Mouse (Mus musculus): Measurements from ENCODE around the gene Pbx4. TPM values are rescaled to one million over a fixed set of nuclear protein-coding genes. Genes with fewer than 3 reads are reported as not detected.

The Pbx4 gene
- polyA plus RNA-seq, 1 experiment from 2014 or later, result 5.6 TPM

- no peak for ATAC-seq (replicated peaks; ENCODE audit: low FRiP score)
- no peak overlapping the region for H3K9ac ChIP-seq (ENCODE audit: low read depth, low read length)
- no peak for DNase-seq (ENCODE audit: low spot score)
- peaks cover 6% of the 10 kb centered on the region for H3K4me1 ChIP-seq (replicated peaks; ENCODE audit: control insufficient read depth, insufficient read depth, low read length)
- WGBS, result 90% methylated on average over 10 of the region's 10 CpGs
- no peak overlapping the region for H3K27ac ChIP-seq (ENCODE audit: low read depth, low read length)
- H3K9me3 ChIP-seq (ENCODE audit: control insufficient read depth, low read length), result no peaks in the 10 kb centered on the region
- no peak overlapping the region for H3K4me3 ChIP-seq (ENCODE audit: low read depth, low read length)
- peaks cover 66% of the 10 kb centered on the region for H3K36me3 ChIP-seq (ENCODE audit: control insufficient read depth, insufficient read depth, low read length)
- no peak overlapping the region for H3K4me2 ChIP-seq
- no peaks in the 10 kb centered on the region for H3K27me3 ChIP-seq (replicated peaks; ENCODE audit: control insufficient read depth, insufficient read depth, low read length)
These were observed 27.2 kb upstream of the Pbx4 start for GRCm38 (mm10) chr8:69805086-69805485.

- no peak overlapping the region for H3K9ac ChIP-seq (ENCODE audit: low read depth, low read length)
These were observed 26.8 kb upstream of the Pbx4 start for GRCm38 (mm10) chr8:69805491-69805890.

GRCm38 (mm10) chr8:69807236-69807635, 25.1 kb upstream of the Pbx4 start:
- no peak overlapping the region for H3K27ac ChIP-seq (ENCODE audit: low read depth, low read length)
- no peak overlapping the region for H3K4me3 ChIP-seq (ENCODE audit: low read depth, low read length)
- 90% methylated on average over 5 of the region's 5 CpGs for WGBS
- no peaks in the 10 kb centered on the region for H3K9me3 ChIP-seq (ENCODE audit: control insufficient read depth, low read length)
- no peak for DNase-seq (ENCODE audit: low spot score)
- H3K9ac ChIP-seq (ENCODE audit: low read depth, low read length), result no peak overlapping the region
- H3K36me3 ChIP-seq (ENCODE audit: control insufficient read depth, insufficient read depth, low read length), result peaks cover 52% of the 10 kb centered on the region
- H3K4me1 ChIP-seq (replicated peaks; ENCODE audit: control insufficient read depth, insufficient read depth, low read length), result peaks cover 6% of the 10 kb centered on the region
- ATAC-seq (replicated peaks; ENCODE audit: low FRiP score), result no peak
- H3K4me2 ChIP-seq, result no peak overlapping the region
- H3K27me3 ChIP-seq (replicated peaks; ENCODE audit: control insufficient read depth, insufficient read depth, low read length), result no peaks in the 10 kb centered on the region

More at GRCm38 (mm10) chr8:69805491-69805890, 26.8 kb upstream of the Pbx4 start:
- Histone ChIP-seq H3K27ac (ENCODE audit: low read depth, low read length) (no peak overlapping the region), H3K9me3 (ENCODE audit: control insufficient read depth, low read length) (no peaks in the 10 kb centered on the region), H3K27me3 (replicated peaks; ENCODE audit: control insufficient read depth, insufficient read depth, low read length) (no peaks in the 10 kb centered on the region), H3K4me2 (no peak overlapping the region), H3K36me3 (ENCODE audit: control insufficient read depth, insufficient read depth, low read length) (peaks cover 62% of the 10 kb centered on the region), H3K4me1 (replicated peaks; ENCODE audit: control insufficient read depth, insufficient read depth, low read length) (peaks cover 6% of the 10 kb centered on the region), H3K4me3 (ENCODE audit: low read depth, low read length) (no peak overlapping the region)
- DNase-seq (ENCODE audit: low spot score), result no peak
- no peak for ATAC-seq (replicated peaks; ENCODE audit: low FRiP score)
- 94% methylated on average over 9 of the region's 9 CpGs for WGBS

- no peak within 1 kb of the TSS for H3K27ac ChIP-seq (ENCODE audit: low read depth, low read length)
- 6% methylated on average over 28 of the region's 28 CpGs for WGBS
These were observed 24.0 kb upstream of the Pbx4 start, which contains the start of gene Gmip for GRCm38 (mm10) chr8:69808094-69808863. Gmip (plus strand) TSS chr8:69808679.

GRCm38 (mm10) chr8:69808864-69809403, 23.4 kb upstream of the Pbx4 start:
- ATAC-seq (replicated peaks; ENCODE audit: low FRiP score) (peak; percentile 37), DNase-seq (ENCODE audit: low spot score) (no peak)
- Histone ChIP-seq H3K27me3 (replicated peaks; ENCODE audit: control insufficient read depth, insufficient read depth, low read length) (no peaks in the 10 kb centered on the region), H3K4me2 (peak overlapping the region; percentile 99), H3K9me3 (ENCODE audit: control insufficient read depth, low read length) (no peaks in the 10 kb centered on the region), H3K27ac (ENCODE audit: low read depth, low read length) (no peak overlapping the region), H3K4me1 (replicated peaks; ENCODE audit: control insufficient read depth, insufficient read depth, low read length) (peaks cover 6% of the 10 kb centered on the region), H3K9ac (ENCODE audit: low read depth, low read length) (peak overlapping the region; percentile 70), H3K4me3 (ENCODE audit: low read depth, low read length) (peak overlapping the region; percentile 72), H3K36me3 (ENCODE audit: control insufficient read depth, insufficient read depth, low read length) (peaks cover 36% of the 10 kb centered on the region)
- WGBS, result under 1% methylated on average over 23 of the region's 23 CpGs

More at GRCm38 (mm10) chr8:69808094-69808863, 24.0 kb upstream of the Pbx4 start, which contains the start of gene Gmip:
- Histone ChIP-seq H3K27me3 (replicated peaks; ENCODE audit: control insufficient read depth, insufficient read depth, low read length) (no peaks in the 10 kb centered on the region), H3K9ac (ENCODE audit: low read depth, low read length) (peak within 1 kb of the TSS; percentile 70), H3K4me2 (peak within 1 kb of the TSS; percentile 99), H3K4me1 (replicated peaks; ENCODE audit: control insufficient read depth, insufficient read depth, low read length) (peaks cover 6% of the 10 kb centered on the region), H3K9me3 (ENCODE audit: control insufficient read depth, low read length) (no peaks in the 10 kb centered on the region), H3K4me3 (ENCODE audit: low read depth, low read length) (peak within 1 kb of the TSS; percentile 72), H3K36me3 (ENCODE audit: control insufficient read depth, insufficient read depth, low read length) (peaks cover 42% of the 10 kb centered on the region)
- ATAC-seq (replicated peaks; ENCODE audit: low FRiP score), result peak; percentile 81
- peak; percentile 90 for DNase-seq (ENCODE audit: low spot score)

GRCm38 (mm10) chr8:69809820-69810219, 22.5 kb upstream of the Pbx4 start:
- no peak overlapping the region for H3K27ac ChIP-seq (ENCODE audit: low read depth, low read length)
- ATAC-seq (replicated peaks; ENCODE audit: low FRiP score) (no peak), DNase-seq (ENCODE audit: low spot score) (no peak)
- no peak overlapping the region for H3K4me2 ChIP-seq
- 48% methylated on average over 3 of the region's 3 CpGs for WGBS
- H3K9ac ChIP-seq (ENCODE audit: low read depth, low read length), result no peak overlapping the region
- H3K4me3 ChIP-seq (ENCODE audit: low read depth, low read length), result no peak overlapping the region
- no peaks in the 10 kb centered on the region for H3K27me3 ChIP-seq (replicated peaks; ENCODE audit: control insufficient read depth, insufficient read depth, low read length)
- peaks cover 6% of the 10 kb centered on the region for H3K4me1 ChIP-seq (replicated peaks; ENCODE audit: control insufficient read depth, insufficient read depth, low read length)
- H3K36me3 ChIP-seq (ENCODE audit: control insufficient read depth, insufficient read depth, low read length), result peaks cover 37% of the 10 kb centered on the region
- H3K9me3 ChIP-seq (ENCODE audit: control insufficient read depth, low read length), result no peaks in the 10 kb centered on the region

- H3K27me3 ChIP-seq (replicated peaks; ENCODE audit: control insufficient read depth, insufficient read depth, low read length), result no peaks in the 10 kb centered on the region
- H3K4me2 ChIP-seq, result no peak overlapping the region
- H3K9ac ChIP-seq (ENCODE audit: low read depth, low read length), result no peak overlapping the region
- H3K4me1 ChIP-seq (replicated peaks; ENCODE audit: control insufficient read depth, insufficient read depth, low read length), result no peaks in the 10 kb centered on the region; the same call in 1 of the 2 replicates
- H3K36me3 ChIP-seq (ENCODE audit: control insufficient read depth, insufficient read depth, low read length), result peaks cover 23% of the 10 kb centered on the region
- no peak overlapping the region for H3K27ac ChIP-seq (ENCODE audit: low read depth, low read length)
- WGBS, result 92% methylated on average over 2 of the region's 2 CpGs
- no peaks in the 10 kb centered on the region for H3K9me3 ChIP-seq (ENCODE audit: control insufficient read depth, low read length)
- ATAC-seq (replicated peaks; ENCODE audit: low FRiP score) (no peak), DNase-seq (ENCODE audit: low spot score) (no peak)
- no peak overlapping the region for H3K4me3 ChIP-seq (ENCODE audit: low read depth, low read length)
These were observed 17.4 kb upstream of the Pbx4 start for GRCm38 (mm10) chr8:69814881-69815280.

GRCm38 (mm10) chr8:69815396-69815795, 16.9 kb upstream of the Pbx4 start:
- Histone ChIP-seq H3K4me1 (replicated peaks; ENCODE audit: control insufficient read depth, insufficient read depth, low read length) (no peaks in the 10 kb centered on the region), H3K4me3 (ENCODE audit: low read depth, low read length) (no peak overlapping the region), H3K9me3 (ENCODE audit: control insufficient read depth, low read length) (no peaks in the 10 kb centered on the region), H3K27ac (ENCODE audit: low read depth, low read length) (no peak overlapping the region), H3K36me3 (ENCODE audit: control insufficient read depth, insufficient read depth, low read length) (peaks cover 23% of the 10 kb centered on the region), H3K27me3 (replicated peaks; ENCODE audit: control insufficient read depth, insufficient read depth, low read length) (no peaks in the 10 kb centered on the region), H3K9ac (ENCODE audit: low read depth, low read length) (no peak overlapping the region), H3K4me2 (no peak overlapping the region)
- no peak for ATAC-seq (replicated peaks; ENCODE audit: low FRiP score)
- DNase-seq (ENCODE audit: low spot score), result no peak
- 88% methylated on average over 4 of the region's 4 CpGs for WGBS
